Mouse (Mus musculus): ENCODE measurements around the gene Upf1.

The Upf1 gene

GRCm38 (mm10) chr8:70359411-70359810 is 6.3 kb upstream of the Upf1 start:
- DNase-seq (ENCODE audit: low spot score in 2 of 2) = no peak

- no peak for DNase-seq (ENCODE audit: low spot score in 2 of 2)
These were observed 3.0 kb upstream of the Upf1 start for GRCm38 (mm10) chr8:70356111-70356510.

- DNase-seq (ENCODE audit: low spot score in 2 of 2) = peak in 1 of 2 experiments; percentile 68
These were observed 926 bp upstream of the Upf1 start for GRCm38 (mm10) chr8:70354004-70354403.

GRCm38 (mm10) chr8:70352657-70353151 is 374 bp downstream of the Upf1 start:
- no peak for DNase-seq (ENCODE audit: low spot score in 2 of 2)

GRCm38 (mm10) chr8:70352000-70352384 is 1.1 kb downstream of the Upf1 start:
- no peak for DNase-seq (ENCODE audit: low spot score in 2 of 2)

GRCm38 (mm10) chr8:70351035-70351999 is 1.8 kb downstream of the Upf1 start:
- DNase-seq (ENCODE audit: low spot score in 2 of 2) = no peak

- DNase-seq (ENCODE audit: low spot score in 2 of 2) = no peak
These were observed 5.1 kb downstream of the Upf1 start for GRCm38 (mm10) chr8:70347860-70348420.

GRCm38 (mm10) chr8:70347443-70347842 is 5.6 kb downstream of the Upf1 start:
- DNase-seq (ENCODE audit: low spot score in 2 of 2) = no peak

GRCm38 (mm10) chr8:70344279-70344678 is 8.8 kb downstream of the Upf1 start:
- DNase-seq (ENCODE audit: low spot score in 2 of 2) = no peak

- no peak for DNase-seq (ENCODE audit: low spot score in 2 of 2)
These were observed 9.4 kb downstream of the Upf1 start for GRCm38 (mm10) chr8:70343696-70344095.

- no peak for DNase-seq (ENCODE audit: low spot score in 2 of 2)
These were observed 10.0 kb downstream of the Upf1 start for GRCm38 (mm10) chr8:70343076-70343475.

GRCm38 (mm10) chr8:70342007-70342406 is 11.1 kb downstream of the Upf1 start:
- no peak for DNase-seq (ENCODE audit: low spot score in 2 of 2)

GRCm38 (mm10) chr8:70340659-70341058 is 12.4 kb downstream of the Upf1 start:
- DNase-seq (ENCODE audit: low spot score in 2 of 2) = no peak

- DNase-seq (ENCODE audit: low spot score in 2 of 2) = no peak
These were observed 14.1 kb downstream of the Upf1 start for GRCm38 (mm10) chr8:70338931-70339330.

- DNase-seq (ENCODE audit: low spot score in 2 of 2) = no peak
These were observed 20.2 kb downstream of the Upf1 start for GRCm38 (mm10) chr8:70332878-70333202.

GRCm38 (mm10) chr8:70332070-70332877 is 20.8 kb downstream of the Upf1 start:
- no peak for DNase-seq (ENCODE audit: low spot score in 2 of 2)

GRCm38 (mm10) chr8:70331526-70331925 is 21.6 kb downstream of the Upf1 start:
- DNase-seq (ENCODE audit: low spot score in 2 of 2) = no peak

- DNase-seq (ENCODE audit: low spot score in 2 of 2) = peak; percentile 65 to 70
These were observed 22.2 kb downstream of the Upf1 start for GRCm38 (mm10) chr8:70330741-70331364.

GRCm38 (mm10) chr8:70329835-70330740 is 23.0 kb downstream of the Upf1 start:
- no peak for DNase-seq (ENCODE audit: low spot score in 2 of 2)

- no peak for DNase-seq (ENCODE audit: low spot score in 2 of 2)
These were observed 23.8 kb downstream of the Upf1 start, which contains the start of gene Gdf1 for GRCm38 (mm10) chr8:70329124-70329834. TSS of gene Gdf1 (plus strand) at chr8:70329817.

Data from right cerebral cortex, postnatal 36 days (tissue).